Comparison of ENCODE assay signal across 9 mouse cellular contexts in genomic region chr13:41746971-41747615, GRCm38 (mm10).
DNase-seq lines count a peak whose midpoint lies in the region; ATAC-seq and TF ChIP-seq lines count a peak whose summit lies in the region.
"Had no signal": no experiment of that assay in that cellular context is flagged by ENCODE, and none has a peak within 500 bp of the region (broad histone marks: within the 10 kb centered on the region; RNA-seq: fewer than 3 reads in every experiment).

No protein-coding gene starts in this region.

- no peak overlapping the region for H3K27ac ChIP-seq in intestine, embryonic 16.5 days (ENCODE audit: low read length)
- H3K27ac ChIP-seq in intestine, embryonic 15.5 days: no peak overlapping the region
- no peak overlapping the region for H3K27ac ChIP-seq in lung, embryonic 14.5 days (ENCODE audit: low read depth)
- no peak overlapping the region for H3K27ac ChIP-seq in small intestine, adult 2 months (ENCODE audit: insufficient read depth, low read depth, low read length)
- H3K27ac ChIP-seq: stomach, embryonic 15.5 days had no signal

- TF ChIP-seq POLR2A in small intestine, adult 2 months (IDR thresholded peaks at IDR 0.05; ENCODE audit: low read depth, low read length): no peak

- peak; percentile 76 for DNase-seq in CD4-positive, CD25-positive, alpha-beta regulatory T cell, adult 2 months (ENCODE audit: low read depth, low spot score)
- DNase-seq in T-cell, adult 2 months (ENCODE audit: low spot score): peak; percentile 31
- peak; percentile 36 for DNase-seq in gonadal fat pad, adult 2 months (ENCODE audit: low read depth)
- peak; percentile 92 for DNase-seq in lung, embryonic 14.5 days
- no peak for DNase-seq in urinary bladder, adult 2 months (ENCODE audit: low spot score)

- ATAC-seq in intestine, embryonic 16.5 days: peak; percentile 52; the same call in 1 of the 2 replicates
- ATAC-seq in intestine, embryonic 15.5 days: no peak
- peak; percentile 52; the same call in 1 of the 2 replicates for ATAC-seq in lung, embryonic 14.5 days (ENCODE audit: insufficient read depth)

- no peaks in the 10 kb centered on the region for H3K27me3 ChIP-seq in intestine, embryonic 16.5 days (replicated peaks; ENCODE audit: control insufficient read depth, insufficient read depth, low read length)
- no peaks in the 10 kb centered on the region for H3K27me3 ChIP-seq in intestine, embryonic 15.5 days (replicated peaks)
- no peaks in the 10 kb centered on the region for H3K27me3 ChIP-seq in lung, embryonic 14.5 days (ENCODE audit: insufficient read depth, low read length)
- no peaks in the 10 kb centered on the region for H3K27me3 ChIP-seq in small intestine, adult 2 months (ENCODE audit: control insufficient read depth, insufficient read depth, low read length)
- H3K27me3 ChIP-seq: stomach, embryonic 15.5 days had no signal

- no peaks in the 10 kb centered on the region for H3K36me3 ChIP-seq in intestine, embryonic 16.5 days (ENCODE audit: control insufficient read depth, insufficient read depth, low read length)
- no peaks in the 10 kb centered on the region for H3K36me3 ChIP-seq in intestine, embryonic 15.5 days
- H3K36me3 ChIP-seq in lung, embryonic 14.5 days (ENCODE audit: insufficient read depth): no peaks in the 10 kb centered on the region
- H3K36me3 ChIP-seq in small intestine, adult 2 months (ENCODE audit: control insufficient read depth, insufficient read depth, low read length): no peaks in the 10 kb centered on the region
- H3K36me3 ChIP-seq: stomach, embryonic 15.5 days had no signal

- WGBS in intestine, embryonic 16.5 days: 53% methylated on average over 8 of the region's 8 CpGs
- 53% methylated on average over 8 of the region's 8 CpGs for WGBS in intestine, embryonic 15.5 days
- 45% methylated on average over 8 of the region's 8 CpGs for WGBS in lung, embryonic 14.5 days
- WGBS in small intestine, adult 2 months: 51% methylated on average over 8 of the region's 8 CpGs

- H3K4me1 ChIP-seq in intestine, embryonic 16.5 days (ENCODE audit: control insufficient read depth, insufficient read depth, low read length): no peaks in the 10 kb centered on the region
- H3K4me1 ChIP-seq in intestine, embryonic 15.5 days (replicated peaks): no peaks in the 10 kb centered on the region; the same call in 1 of the 2 replicates
- no peaks in the 10 kb centered on the region for H3K4me1 ChIP-seq in lung, embryonic 14.5 days (ENCODE audit: insufficient read depth)
- no peaks in the 10 kb centered on the region for H3K4me1 ChIP-seq in small intestine, adult 2 months (ENCODE audit: control insufficient read depth, insufficient read depth, insufficient read length, low read length)
- H3K4me1 ChIP-seq: stomach, embryonic 15.5 days had no signal

- H3K9me3 ChIP-seq in intestine, embryonic 16.5 days (ENCODE audit: control insufficient read depth, low read length): no peaks in the 10 kb centered on the region
- H3K9me3 ChIP-seq in intestine, embryonic 15.5 days: no peaks in the 10 kb centered on the region
- no peaks in the 10 kb centered on the region for H3K9me3 ChIP-seq in lung, embryonic 14.5 days (ENCODE audit: low read depth, low read length)
- H3K9me3 ChIP-seq: stomach, embryonic 15.5 days had no signal

- TF ChIP-seq CTCF in lung, embryonic 14.5 days (IDR thresholded peaks at IDR 0.05; ENCODE audit: low read depth): peak; percentile 59
- peak; percentile 26; the same call in 1 of the 2 replicates for TF ChIP-seq CTCF in small intestine, adult 2 months (IDR thresholded peaks at IDR 0.05; ENCODE audit: extremely low read depth, insufficient read length, insufficient replicate concordance, low read depth, low read length)

- H3K4me3 ChIP-seq in intestine, embryonic 16.5 days (ENCODE audit: low read length): no peak overlapping the region
- H3K4me3 ChIP-seq in intestine, embryonic 15.5 days (replicated peaks): no peak overlapping the region
- no peak overlapping the region for H3K4me3 ChIP-seq in lung, embryonic 14.5 days (ENCODE audit: low read depth, low read length)
- H3K4me3 ChIP-seq in small intestine, adult 2 months (ENCODE audit: low read depth, low read length): no peak overlapping the region
- H3K4me3 ChIP-seq: stomach, embryonic 15.5 days had no signal

- no peak overlapping the region for H3K9ac ChIP-seq in intestine, embryonic 16.5 days (ENCODE audit: low read depth, low read length)
- no peak overlapping the region for H3K9ac ChIP-seq in intestine, embryonic 15.5 days
- H3K9ac ChIP-seq in lung, embryonic 14.5 days: no peak overlapping the region
- H3K9ac ChIP-seq: stomach, embryonic 15.5 days had no signal

- no peak overlapping the region for H3K4me2 ChIP-seq in intestine, embryonic 16.5 days (ENCODE audit: low read depth, low read length)
- no peak overlapping the region for H3K4me2 ChIP-seq in intestine, embryonic 15.5 days (replicated peaks)
- H3K4me2 ChIP-seq in lung, embryonic 14.5 days: no peak overlapping the region
- H3K4me2 ChIP-seq: stomach, embryonic 15.5 days had no signal
